Mouse (Mus musculus) ES-E14 (cell line): Measurements from ENCODE around the gene Pdia5.

Experiments
- CHD2 ChIP-seq: IDR thresholded peaks from 2 replicates; pipeline ENCODE4 v1.6.1; 2014; ENCODE audit warnings: mild to moderate bottlenecking, low read depth, low read length, inconsistent platforms
- HCFC1 ChIP-seq: IDR thresholded peaks from 2 replicates; pipeline ENCODE4 v1.6.1; 2012; ENCODE audit warnings: low read length, inconsistent platforms, borderline replicate concordance; ENCODE audit not compliant: insufficient read depth
- MAFK ChIP-seq: IDR thresholded peaks from 2 replicates; pipeline ENCODE4 v1.6.1; 2014; ENCODE audit warnings: mild to moderate bottlenecking, low read depth, low read length, inconsistent platforms; ENCODE audit not compliant: insufficient read depth
- ZC3H11A ChIP-seq: IDR thresholded peaks from 2 replicates; pipeline ENCODE4 v1.6.1; 2012; ENCODE audit warnings: low read depth, mild to moderate bottlenecking, inconsistent platforms, low read length, borderline replicate concordance
- ZNF384 ChIP-seq: IDR thresholded peaks from 2 replicates; pipeline ENCODE4 v1.6.1; 2012; ENCODE audit warnings: low read depth, low read length, inconsistent platforms

DNA sequence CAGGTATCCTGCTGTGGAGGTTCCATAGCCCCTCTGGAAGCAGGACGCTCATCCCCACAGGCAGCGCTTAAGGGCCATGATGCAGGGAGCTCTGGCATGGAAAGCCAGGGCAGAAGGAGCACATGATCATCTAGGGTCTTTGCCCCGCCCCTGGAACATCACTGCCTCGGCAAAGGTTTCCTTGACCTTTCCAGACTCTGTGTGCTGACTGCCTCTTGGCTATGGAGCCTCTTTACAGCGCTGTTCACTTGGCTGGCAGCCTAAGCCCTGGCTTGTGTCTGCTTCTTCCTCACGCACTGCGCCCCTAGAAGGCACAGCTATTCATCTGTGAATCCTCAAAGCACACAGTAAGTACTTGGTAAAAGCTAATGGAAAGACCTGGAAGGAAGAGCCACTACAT lies 27.7 kb downstream of the Pdia5 start:
- TF ChIP-seq HCFC1 (no peak), MAFK (no peak), ZNF384 (no peak), ZC3H11A (no peak), CHD2 (no peak)
